8 mouse cellular contexts compared by ENCODE assay signal in genomic region chr8:128551421-128552139, GRCm38 (mm10).
DNase-seq lines count a peak whose midpoint lies in the region; ATAC-seq and TF ChIP-seq lines count a peak whose summit lies in the region.

No protein-coding gene starts in this region.

- no peak overlapping the region for H3K4me3 ChIP-seq in heart, embryonic 11.5 days (ENCODE audit: low read depth, low read length)
- H3K4me3 ChIP-seq in midbrain, embryonic 16.5 days (ENCODE audit: low read depth, low read length): no peak overlapping the region

- no peak overlapping the region for H3K4me2 ChIP-seq in heart, embryonic 11.5 days
- no peak overlapping the region for H3K4me2 ChIP-seq in midbrain, embryonic 16.5 days (ENCODE audit: low read length)

- intact Hi-C loops in heart, postnatal 36 days (cut with DNase I): loop anchor here (5.0 kb wide), 1 partner anchor 1359 kb away; no protein-coding TSS in a partner anchor

- no peak for TF ChIP-seq POLR2A in brain, embryonic 14.5 days (IDR thresholded peaks at IDR 0.05; ENCODE audit: borderline replicate concordance, extremely low read depth, insufficient read depth, insufficient read length, poor library complexity, severe bottlenecking)

- no peaks in the 10 kb centered on the region for H3K4me1 ChIP-seq in heart, embryonic 11.5 days (ENCODE audit: control insufficient read depth, insufficient read depth, low read length)
- no peaks in the 10 kb centered on the region for H3K4me1 ChIP-seq in midbrain, embryonic 16.5 days (ENCODE audit: control insufficient read depth, insufficient read depth, low read length)

- 52% methylated on average over 15 of the region's 15 CpGs for WGBS in heart, embryonic 11.5 days (ENCODE audit: insufficient replicate concordance)
- WGBS in midbrain, embryonic 16.5 days: 48% methylated on average over 15 of the region's 15 CpGs

- H3K27ac ChIP-seq in heart, embryonic 11.5 days (ENCODE audit: low read depth, low read length): no peak overlapping the region
- no peak overlapping the region for H3K27ac ChIP-seq in midbrain, embryonic 16.5 days (ENCODE audit: low read length)

- TF ChIP-seq CTCF in brain, embryonic 14.5 days (IDR thresholded peaks at IDR 0.05; ENCODE audit: borderline replicate concordance, extremely low read depth, insufficient read depth, insufficient read length): peak; percentile 92

- H3K36me3 ChIP-seq in heart, embryonic 11.5 days (ENCODE audit: control insufficient read depth, insufficient read depth, low read length): no peaks in the 10 kb centered on the region
- no peaks in the 10 kb centered on the region for H3K36me3 ChIP-seq in midbrain, embryonic 16.5 days (ENCODE audit: control insufficient read depth, insufficient read depth, low read length)

- no peaks in the 10 kb centered on the region for H3K27me3 ChIP-seq in heart, embryonic 11.5 days (ENCODE audit: control insufficient read depth, insufficient read depth, low read length)
- H3K27me3 ChIP-seq in midbrain, embryonic 16.5 days (ENCODE audit: control insufficient read depth, insufficient read depth, low read depth, low read length): no peaks in the 10 kb centered on the region

- H3K9me3 ChIP-seq in heart, embryonic 11.5 days (replicated peaks; ENCODE audit: control insufficient read depth, low read length): no peaks in the 10 kb centered on the region
- H3K9me3 ChIP-seq in midbrain, embryonic 16.5 days (replicated peaks; ENCODE audit: control insufficient read depth, low read length, poor library complexity, severe bottlenecking): no peaks in the 10 kb centered on the region

- peak; percentile 64 to 84 for DNase-seq in heart, adult 18-20 months
- peak; percentile 89 for DNase-seq in brain, embryonic 14.5 days (ENCODE audit: low read depth)
- peak; percentile 76 to 79 for DNase-seq in heart, postnatal 36 days
- peak; percentile 70 to 71 for DNase-seq in left cerebral cortex, adult 18-20 months (ENCODE audit: low spot score in 2 of 2)
- DNase-seq in spleen, adult 18-20 months: peak; percentile 45 to 61

- ATAC-seq in heart, embryonic 11.5 days (replicated peaks; ENCODE audit: insufficient number of reproducible peaks, low FRiP score, low TSS enrichment): no peak
- peak; percentile 49 for ATAC-seq in erythroid progenitor cell, adult 5-6 weeks (replicated peaks; ENCODE audit: low FRiP score, poor library complexity, severe bottlenecking)
- ATAC-seq in midbrain, embryonic 16.5 days: peak; percentile 56; the same call in 1 of the 2 replicates

- no peak overlapping the region for H3K9ac ChIP-seq in heart, embryonic 11.5 days (ENCODE audit: low read depth, low read length)
- H3K9ac ChIP-seq in midbrain, embryonic 16.5 days (ENCODE audit: low read depth, low read length): no peak overlapping the region
